Mouse (Mus musculus): Measurements from ENCODE around the gene Xpo5.

The Xpo5 gene

DNA sequence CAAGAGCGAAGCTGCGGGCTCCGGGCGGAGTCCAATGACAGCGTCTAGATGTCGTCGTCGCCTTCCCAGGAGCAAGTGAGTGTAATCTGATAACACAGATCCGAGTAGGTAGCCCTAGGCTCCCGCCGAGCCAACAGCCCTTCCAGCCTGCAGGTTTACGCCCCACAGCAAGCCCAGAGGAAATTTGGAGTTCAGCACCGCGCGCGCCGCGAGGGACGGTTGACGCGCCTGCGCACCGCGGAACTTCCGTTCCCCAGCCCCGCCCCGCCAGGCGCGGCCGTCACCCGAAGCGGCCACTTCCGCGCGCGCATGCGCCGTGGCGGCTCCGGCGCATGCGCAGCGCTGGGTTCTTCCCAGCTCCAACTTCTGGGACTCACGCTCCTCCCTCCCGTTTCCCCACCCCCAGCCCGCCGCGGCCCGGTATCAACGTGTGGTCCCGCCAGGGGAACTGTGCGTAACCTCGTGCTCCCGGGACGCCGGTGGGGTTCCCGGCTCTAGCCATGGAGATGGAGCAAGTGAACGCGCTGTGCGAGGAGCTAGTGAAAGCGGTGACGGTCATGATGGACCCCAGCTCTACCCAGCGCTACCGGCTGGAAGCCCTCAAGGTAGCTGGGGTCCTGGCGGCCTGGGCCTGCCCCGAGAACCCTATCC lies at the start of gene Xpo5, which contains the start of gene Polh:
Gene Xpo5, plus strand, starts transcription at position 362 of the 651 bp plus-strand sequence.
Gene Polh, minus strand, starts transcription at position 225 of the 651 bp plus-strand sequence.
- DNase-seq (ENCODE audit: low spot score in 2 of 2) = peak; percentile 92 to 93

DNA sequence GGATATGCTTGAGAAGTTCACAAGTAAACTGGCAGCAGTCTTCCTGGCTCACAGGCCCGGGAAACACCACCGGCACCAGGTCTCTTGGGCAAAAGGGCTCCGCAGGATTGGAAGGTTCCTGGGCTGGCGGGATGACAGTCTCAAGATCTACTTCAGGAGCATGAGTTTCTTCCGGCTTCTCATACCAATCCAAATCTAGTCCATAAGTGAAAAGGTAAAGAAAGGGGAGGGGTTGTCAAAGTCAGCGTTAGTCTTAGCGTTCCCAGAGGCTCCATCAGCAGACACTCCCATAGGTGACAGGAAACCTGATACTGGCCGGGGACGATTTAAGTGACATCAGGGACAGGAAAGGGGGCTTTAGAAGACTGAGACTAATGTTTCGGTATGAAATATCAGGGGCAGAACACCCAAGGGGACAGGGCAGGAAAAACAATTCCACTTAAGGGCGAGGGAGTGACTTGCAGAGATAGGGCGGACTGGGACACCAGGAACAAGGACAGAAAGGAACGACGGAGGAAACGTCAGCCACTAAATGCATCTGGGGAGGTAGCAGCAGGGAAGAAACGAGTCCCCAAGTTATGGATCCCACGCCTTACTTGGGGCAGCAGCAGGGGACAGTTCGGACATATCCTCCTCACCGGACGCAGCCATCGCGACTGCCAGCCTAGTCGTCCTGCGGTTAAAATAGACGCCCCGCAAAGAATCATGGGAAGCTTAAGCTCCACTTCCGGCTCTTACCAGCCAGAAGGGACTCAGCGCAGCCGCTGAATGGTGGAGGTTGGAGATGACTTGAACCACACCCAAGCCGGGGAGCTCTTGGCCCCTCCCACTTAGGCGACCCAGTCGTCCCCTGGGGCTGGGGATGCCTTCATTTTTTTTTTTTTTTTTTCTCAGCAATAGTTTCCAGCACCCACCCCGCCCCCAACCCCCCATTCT lies 49.5 kb upstream of the Xpo5 start, which contains the start of gene Mad2l1bp:
Gene Mad2l1bp, minus strand, starts transcription at position 707 of the 936 bp plus-strand sequence.
- peak; percentile 94 to 95 for DNase-seq (ENCODE audit: low spot score in 2 of 2)

DNA sequence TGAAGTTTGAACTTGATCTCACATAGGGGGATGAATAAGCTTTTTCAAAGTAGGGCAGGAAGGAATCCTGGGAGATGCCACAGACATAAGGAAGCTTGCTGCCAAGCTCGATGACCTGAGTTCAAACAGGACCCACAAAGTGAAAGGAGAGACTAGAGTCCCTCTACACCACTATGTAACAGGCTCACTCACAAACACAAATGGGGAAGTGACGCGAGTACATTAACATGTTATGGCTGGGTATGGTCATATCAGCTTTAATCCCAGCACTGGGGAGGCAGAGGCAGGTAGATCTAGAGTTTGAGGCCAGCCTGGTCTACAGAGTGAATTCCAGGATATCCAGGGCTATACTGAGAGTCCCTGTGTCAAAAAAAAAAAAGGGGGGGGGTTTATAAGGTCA lies 48.2 kb upstream of the Xpo5 start:
- no peak for DNase-seq (ENCODE audit: low spot score in 2 of 2)

DNA sequence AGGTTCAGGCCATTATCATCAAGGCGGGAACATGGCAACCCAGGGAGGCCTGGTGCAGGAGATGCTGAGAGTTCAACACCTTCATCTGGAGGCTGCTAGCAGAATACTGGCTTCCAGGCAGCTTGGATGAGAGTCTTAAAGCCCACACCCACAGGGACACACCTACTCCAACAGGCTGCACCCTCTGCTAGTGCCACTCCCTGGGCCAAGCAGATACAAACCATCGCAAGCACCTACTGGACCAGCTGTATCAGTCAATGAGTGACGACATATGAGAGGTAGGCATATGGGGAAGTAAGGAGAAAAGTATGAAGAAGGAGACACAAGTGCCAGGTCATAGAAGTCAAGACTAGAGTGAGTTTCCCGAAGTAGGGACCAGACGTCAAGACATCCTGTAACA lies 45.9 kb upstream of the Xpo5 start:
- DNase-seq (ENCODE audit: low spot score in 2 of 2) = peak; percentile 49 to 75

DNA sequence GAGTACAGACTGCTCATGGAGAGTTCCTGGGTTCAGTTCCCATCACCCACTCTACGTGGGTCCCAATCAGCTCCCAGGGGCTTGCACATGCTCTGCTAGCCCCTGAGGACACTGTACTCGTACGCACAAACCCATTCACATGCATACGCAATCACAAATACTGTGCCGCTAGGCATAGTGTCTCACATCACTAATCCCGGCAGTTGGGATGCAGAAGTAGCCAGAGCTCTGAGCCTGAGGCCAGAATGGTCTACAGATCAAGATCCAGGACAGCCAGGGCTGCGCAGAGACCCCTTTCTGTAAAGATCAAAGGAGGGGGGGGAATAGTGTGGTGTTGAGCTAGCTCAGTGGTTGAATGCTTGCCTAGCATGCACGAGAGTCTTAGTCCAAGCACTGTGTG lies 45.5 kb upstream of the Xpo5 start:
- DNase-seq (ENCODE audit: low spot score in 2 of 2) = no peak

DNA sequence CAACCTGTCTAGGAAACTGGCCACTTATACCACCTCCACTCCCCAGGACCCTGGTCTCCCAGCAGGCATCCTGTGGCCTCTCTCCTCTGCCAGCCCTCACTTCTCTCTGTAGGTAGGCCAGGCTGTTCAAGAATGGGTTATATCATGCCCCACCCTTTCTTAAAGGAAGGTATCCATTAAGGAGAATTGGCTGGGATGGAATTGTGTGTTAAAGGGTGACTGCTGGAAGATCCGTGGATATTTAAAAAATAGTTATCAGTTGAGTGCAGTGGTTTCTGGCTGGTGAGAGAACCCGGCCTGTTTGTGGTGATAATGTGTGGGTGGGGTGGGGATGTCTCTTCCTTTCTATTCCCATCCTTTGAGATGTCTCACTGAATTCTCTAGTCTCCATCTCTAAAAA lies 43.3 kb upstream of the Xpo5 start:
- peak; percentile 45 to 73 for DNase-seq (ENCODE audit: low spot score in 2 of 2)

DNA sequence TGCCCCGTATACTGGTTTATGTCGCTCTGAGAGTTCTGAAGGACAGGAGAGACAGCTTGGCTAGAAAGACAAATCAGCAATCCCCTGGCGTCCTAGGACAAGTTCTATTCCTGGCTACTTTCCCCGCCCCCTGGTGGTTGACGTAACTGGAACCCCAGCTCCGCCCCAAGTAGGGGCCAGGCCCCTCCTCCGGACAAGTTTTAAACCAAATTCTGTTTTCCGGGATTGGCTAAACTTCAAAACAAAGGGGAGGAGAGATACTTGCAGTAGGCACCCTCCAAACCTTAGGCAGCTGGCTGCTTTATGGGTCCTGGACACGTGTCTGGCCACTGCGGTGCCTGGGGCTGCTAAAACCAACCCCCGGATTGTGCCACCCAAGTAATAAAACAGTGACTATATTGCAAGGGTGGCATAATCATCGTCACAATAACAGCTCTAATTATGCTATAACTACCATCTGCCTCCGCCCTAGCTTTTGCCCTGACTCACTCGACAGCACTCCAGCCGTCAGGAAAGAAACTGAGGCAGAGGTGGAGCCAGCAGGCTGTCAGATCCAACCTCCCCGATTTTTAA lies 42.4 kb upstream of the Xpo5 start:
- DNase-seq (ENCODE audit: low spot score in 2 of 2) = peak; percentile 91 to 94

DNA sequence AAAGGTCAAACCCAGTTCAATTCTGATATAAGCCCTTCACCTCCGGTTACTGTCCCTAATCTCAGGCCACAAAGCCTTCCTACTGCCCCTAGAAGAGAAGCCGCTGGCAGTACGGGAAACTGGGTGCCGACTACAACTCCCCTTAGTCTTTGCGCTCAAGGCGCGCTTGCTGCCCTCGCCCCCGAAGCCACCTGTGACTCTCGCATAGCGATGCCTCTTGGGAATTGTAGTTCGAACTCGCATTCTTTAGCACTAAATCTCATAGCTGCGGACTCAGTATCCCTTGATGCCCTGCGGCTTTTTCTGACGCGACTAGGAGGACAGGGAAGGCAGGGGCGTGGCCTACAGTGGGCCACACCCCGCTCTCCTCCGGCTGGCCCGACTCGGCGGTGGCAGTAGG lies 41.9 kb upstream of the Xpo5 start, which contains the start of gene Gtpbp2:
Gene Gtpbp2, plus strand, starts transcription at position 347 of the 400 bp plus-strand sequence.
- peak; percentile 98 to 99 for DNase-seq (ENCODE audit: low spot score in 2 of 2)

DNA sequence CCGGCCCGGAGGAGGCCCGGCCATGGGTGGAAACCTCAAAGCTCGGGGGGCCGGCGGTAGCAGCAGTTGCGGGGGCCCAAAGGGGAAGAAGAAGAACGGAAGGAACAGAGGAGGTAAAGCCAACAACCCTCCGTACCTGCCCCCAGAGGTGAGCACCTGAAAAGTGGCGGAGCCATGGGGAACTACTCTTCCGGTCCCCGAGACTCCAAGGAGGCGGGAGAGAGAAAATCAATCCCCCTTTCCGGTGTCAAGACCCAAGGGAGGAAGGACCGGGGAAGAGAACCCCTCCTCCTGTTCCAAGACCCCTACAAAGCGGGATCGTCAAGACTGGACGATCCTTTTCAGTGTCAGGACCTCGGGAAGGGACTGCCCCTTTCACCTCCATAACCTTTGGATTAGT lies 41.4 kb upstream of the Xpo5 start:
- DNase-seq (ENCODE audit: low spot score in 2 of 2) = no peak

DNA sequence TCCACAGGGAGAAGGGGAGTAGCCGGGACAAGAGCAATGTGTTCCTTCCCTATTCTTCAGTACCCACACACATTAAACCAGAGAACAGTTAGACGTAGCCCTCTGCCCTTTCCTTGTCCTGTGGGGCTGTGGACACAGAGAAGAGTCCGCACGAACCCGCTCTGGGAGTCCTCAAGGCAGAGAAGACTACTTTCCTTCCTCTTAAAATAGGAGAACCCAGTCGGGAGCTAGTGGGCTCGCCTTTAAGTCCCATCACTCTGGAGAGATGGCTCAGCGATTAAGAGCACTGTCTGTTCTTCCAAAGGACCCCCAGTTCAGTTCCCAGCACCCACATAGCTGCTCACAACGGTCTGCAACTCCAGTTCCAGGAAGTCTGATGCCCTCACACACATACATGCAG lies 40.9 kb upstream of the Xpo5 start:
- DNase-seq (ENCODE audit: low spot score in 2 of 2) = no peak

DNA sequence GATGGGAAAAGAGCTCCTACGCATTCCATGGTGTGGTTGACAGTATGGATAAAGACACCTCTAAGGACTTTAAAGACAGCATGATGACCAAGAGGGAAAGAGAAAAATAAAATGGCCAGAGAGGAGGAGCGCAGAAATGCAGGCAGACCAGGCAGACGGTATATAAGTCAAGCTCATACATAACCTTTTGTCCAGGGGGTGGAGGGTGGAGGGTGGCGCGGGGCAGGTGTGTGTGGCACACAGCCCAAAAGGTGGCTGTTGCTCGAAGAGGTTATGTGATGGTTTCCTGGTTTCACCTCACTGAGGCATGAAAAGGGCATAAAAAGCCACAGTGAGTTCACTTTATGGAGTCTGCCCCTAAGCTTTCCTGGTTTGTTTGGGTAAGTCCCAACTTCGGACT lies 40.0 kb upstream of the Xpo5 start:
- DNase-seq (ENCODE audit: low spot score in 2 of 2) = no peak

DNA sequence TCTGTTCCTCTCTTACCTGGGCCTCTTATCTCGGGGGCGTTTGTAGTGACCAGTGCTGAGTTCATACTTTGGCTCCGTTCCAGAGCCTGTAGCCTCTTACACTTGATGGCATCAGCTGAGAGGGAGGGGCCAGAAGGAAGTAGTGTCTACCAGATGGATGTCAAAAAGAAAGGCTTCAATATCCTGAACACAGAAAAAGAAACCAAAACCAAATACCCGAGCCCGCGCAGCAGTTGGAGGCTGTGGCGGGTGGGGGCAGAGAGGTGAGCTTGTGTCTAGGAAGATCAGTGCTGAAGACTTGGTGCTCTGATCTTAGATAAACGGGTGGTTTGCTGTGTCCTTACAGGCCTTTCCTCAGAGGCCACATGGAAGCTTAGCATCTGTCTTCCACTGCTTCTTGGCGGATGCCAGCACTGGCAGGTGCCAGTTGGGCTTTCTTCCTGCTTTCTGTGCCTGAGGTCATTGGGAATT lies 39.6 kb upstream of the Xpo5 start:
- peak; percentile 55 to 67 for DNase-seq (ENCODE audit: low spot score in 2 of 2)

DNA sequence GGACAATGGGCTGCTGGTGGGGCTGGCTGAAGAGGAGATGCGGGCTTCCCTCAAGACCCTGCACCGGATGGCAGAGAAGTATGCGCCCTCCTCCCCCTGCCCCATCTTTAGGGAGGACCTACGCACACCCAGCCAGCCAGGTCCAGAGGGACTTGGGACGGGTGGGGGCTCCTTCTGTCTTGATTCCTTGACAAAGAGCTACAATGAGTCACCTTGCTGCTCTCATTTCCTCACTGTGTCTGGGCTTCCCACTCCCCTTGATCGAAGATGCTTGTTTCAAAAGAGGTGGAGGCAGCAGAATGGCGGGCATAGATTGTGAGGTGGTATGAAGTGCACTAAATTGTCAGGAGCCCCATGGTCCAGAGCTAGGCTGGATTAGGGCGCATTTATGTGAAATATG lies 38.3 kb upstream of the Xpo5 start:
- no peak for DNase-seq (ENCODE audit: low spot score in 2 of 2)

DNA sequence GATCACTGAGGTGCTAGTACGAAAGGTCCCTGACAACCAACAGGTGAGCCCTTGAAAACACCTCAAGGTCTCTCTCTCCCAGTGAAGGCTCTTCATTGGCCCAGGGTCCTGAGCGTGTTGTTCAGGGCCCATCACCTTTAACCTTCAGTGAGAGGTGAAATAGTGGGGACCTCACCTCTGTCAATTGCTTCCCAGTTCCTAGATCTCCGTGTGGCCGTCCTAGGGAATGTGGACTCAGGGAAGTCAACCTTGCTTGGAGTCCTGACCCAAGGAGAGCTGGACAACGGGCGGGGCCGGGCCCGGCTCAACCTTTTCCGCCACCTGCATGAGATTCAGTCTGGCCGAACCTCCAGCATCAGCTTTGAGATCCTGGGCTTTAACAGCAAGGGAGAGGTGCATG lies 37.8 kb upstream of the Xpo5 start:
- no peak for DNase-seq (ENCODE audit: low spot score in 2 of 2)

DNA sequence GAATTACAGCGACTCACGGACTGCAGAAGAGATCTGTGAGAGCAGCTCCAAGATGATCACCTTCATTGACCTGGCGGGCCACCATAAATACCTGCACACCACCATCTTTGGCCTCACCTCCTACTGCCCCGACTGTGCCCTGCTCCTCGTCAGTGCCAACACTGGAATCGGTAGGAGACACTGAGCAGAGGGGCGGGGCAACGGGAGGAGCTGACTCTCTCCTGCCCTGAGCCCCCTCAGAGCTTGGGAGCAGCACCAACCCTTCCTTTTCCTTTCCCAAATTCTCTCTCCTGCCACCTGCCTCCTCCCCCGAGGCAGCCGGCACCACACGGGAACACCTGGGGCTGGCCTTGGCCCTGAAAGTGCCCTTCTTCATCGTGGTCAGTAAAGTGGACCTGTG lies 37.1 kb upstream of the Xpo5 start:
- DNase-seq (ENCODE audit: low spot score in 2 of 2) = no peak

DNA sequence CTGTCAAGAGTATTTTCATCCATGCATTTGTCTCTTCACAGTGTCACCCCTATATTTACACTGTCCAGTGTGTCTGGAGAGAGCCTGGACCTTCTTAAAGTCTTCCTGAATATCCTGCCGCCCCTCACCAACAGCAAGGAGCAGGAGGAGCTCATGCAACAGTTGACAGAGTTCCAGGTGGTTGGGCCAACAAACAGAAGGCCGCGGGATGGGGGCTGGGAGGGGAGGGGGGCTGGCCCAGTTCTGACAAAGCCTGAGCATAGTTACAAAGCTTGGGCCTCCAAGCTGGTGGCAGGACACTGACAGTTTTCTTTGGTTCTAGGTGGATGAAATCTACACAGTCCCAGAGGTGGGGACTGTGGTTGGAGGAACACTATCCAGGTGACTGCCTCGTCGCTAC lies 36.3 kb upstream of the Xpo5 start:
- DNase-seq (ENCODE audit: low spot score in 2 of 2) = no peak

DNA sequence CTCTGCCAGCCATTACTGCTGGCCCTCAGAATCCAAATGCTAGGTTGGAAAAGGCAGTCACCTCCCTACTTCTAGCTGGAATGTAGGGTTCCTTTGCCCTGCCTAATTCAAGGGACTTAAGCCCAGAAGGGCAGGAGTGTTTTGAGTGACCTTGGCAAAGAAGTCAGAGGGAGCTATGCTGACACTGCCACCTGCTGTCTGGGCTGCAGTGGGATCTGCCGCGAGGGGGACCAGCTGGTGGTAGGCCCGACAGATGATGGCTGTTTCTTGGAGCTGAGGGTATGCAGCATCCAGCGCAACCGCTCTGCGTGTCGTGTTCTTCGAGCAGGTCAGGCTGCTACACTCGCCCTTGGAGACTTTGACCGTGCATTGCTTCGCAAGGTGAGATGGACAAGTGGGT lies 35.6 kb upstream of the Xpo5 start:
- no peak for DNase-seq (ENCODE audit: low spot score in 2 of 2)

DNA sequence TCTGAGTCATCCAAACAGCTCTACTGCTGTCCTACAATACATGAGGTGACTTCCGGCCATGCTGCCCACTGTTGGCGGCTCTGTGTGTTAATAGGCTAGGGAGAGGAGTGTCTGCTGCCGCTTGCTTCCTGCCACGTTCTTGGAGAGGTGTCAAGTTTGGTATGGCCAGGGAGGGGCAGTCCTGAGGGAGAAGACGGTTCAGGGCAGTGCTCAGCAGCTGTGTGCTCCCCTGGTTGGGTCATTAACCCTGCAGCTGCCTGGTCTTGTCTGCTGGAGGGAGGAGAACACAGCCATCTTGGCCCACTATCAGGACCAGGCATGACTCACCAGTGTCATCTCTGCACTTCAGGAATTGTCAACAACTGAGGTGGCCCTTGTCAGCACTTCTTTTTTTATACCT lies 34.3 kb upstream of the Xpo5 start:
- DNase-seq (ENCODE audit: low spot score in 2 of 2) = no peak

DNA sequence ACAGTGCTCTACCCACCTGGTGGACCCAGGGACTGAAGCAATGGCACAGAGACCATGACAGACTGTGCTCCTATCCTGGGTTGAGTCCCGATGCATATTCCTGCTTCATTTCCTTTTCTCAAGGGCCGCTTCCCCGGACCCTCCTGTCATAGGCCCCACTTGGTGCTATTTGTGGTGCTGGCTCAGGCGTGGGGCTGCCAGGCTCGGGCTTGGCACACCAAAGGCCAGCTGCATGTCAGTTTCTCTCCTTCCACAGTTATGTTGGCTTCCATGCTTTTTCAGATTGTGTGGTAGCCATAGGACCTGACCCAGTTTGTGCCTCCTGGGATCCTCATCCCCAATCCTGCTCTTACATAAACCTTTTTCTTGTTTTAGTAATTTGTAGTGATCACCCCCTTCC lies 33.8 kb upstream of the Xpo5 start:
- no peak for DNase-seq (ENCODE audit: low spot score in 2 of 2)

DNA sequence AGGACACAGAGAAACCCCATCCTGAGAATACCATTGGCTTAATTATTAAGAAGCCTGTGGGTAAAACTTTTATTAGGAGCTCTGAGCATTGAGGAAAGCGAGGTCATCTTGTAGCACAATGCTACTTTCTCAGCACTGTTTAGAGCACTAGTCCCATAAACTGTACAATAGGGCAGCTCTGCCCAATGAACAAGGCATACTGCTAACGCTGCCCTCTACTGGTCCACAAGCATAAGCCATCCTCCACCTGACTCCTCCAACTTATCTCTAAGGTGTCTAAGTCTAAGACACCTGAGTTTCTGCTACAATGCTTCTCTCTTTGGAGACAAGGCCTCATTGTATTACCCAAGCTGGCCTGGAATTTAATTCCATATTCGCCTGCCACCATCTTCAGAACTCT lies 32.0 kb upstream of the Xpo5 start:
- DNase-seq (ENCODE audit: low spot score in 2 of 2) = peak; percentile 34 to 49

DNA sequence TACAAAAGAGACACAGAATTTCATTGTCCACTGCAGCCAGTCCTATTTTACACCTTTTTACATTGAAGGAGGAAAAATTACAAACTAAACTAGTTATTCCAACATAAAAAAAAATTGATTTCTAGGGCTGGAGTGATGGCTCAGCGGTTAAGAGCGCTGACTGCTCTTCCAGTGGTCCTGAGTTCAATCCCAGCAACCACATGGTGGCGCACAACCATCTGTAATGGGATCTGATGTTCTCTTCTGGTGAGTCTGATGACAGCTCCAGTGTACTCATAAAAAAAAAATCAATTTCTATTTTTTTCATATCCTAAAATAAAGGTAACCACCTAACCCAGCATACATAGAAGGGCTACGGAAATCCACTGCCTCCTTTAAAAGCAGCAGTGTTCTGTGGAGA lies 20.3 kb upstream of the Xpo5 start:
- no peak for DNase-seq (ENCODE audit: low spot score in 2 of 2)

DNA sequence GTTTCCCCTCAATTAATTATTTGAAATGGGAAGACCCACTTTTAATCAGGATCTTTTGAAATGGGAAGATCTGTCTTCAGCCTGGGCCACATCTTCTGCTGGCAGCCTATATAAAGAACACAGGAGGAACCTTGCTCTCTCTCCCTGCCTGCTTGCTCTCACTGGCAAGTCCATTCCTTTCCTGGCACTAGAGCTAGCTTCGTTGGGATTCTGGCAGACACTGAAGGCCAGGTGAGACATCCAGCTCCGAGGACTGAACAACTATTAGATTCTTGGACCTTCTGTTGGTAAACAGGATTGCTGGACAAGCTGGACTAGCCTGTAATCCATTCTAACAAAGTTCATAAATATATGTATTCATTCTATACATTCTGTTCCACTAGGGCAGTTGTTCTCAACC lies 13.8 kb upstream of the Xpo5 start:
- DNase-seq (ENCODE audit: low spot score in 2 of 2) = no peak

Measured in spleen, postnatal 36 days (tissue).